1 mouse cellular context compared by ENCODE assay signal in the genomic region with DNA sequence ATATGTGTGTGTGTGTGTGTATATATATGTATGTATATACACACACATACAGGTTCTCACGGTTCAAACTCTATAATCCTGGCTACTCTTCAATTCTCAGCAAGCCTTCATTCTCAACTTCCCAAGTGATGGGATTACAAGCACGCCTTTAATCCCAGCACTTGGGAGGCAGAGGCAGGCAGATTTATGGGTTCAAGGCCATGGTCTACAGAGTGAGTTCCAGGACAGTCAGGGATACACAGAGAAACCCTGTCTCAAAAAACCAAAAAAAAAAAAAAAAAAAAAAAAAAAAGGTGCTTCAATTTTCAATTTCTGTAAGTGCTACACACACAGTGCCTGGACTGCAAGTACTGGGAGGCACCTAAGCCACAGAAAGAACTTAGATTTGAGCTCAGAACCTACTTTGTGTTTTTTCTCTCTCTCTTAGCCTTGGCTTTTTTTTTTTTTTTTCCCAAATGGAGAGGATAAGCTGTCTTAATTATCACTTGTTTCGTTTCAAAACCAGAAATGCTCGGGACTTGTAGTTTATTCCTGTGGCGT.
TF ChIP-seq lines count a peak whose summit lies in the region.

No protein-coding gene starts in this region.

TF ChIP-seq in myocyte, 11 proteins besides CTCF, POLR2A, EP300 and RAD21:
- no peak for TF ChIP-seq REST (IDR thresholded peaks at IDR 0.05; ENCODE audit: insufficient read depth, insufficient read length)
- no peak for TF ChIP-seq MAX (IDR thresholded peaks at IDR 0.05; ENCODE audit: low read depth)
- TF ChIP-seq TCF3 (IDR thresholded peaks at IDR 0.05; ENCODE audit: insufficient read length, low read depth) = no peak
- no peak for TF ChIP-seq TCF12 (IDR thresholded peaks at IDR 0.05; ENCODE audit: insufficient read depth, poor library complexity, severe bottlenecking)
- TF ChIP-seq E2F4 (IDR thresholded peaks at IDR 0.05; ENCODE audit: insufficient read depth) = no peak
- no peak for TF ChIP-seq SRF (IDR thresholded peaks at IDR 0.05; ENCODE audit: control insufficient read depth, insufficient read length, low read depth)
- TF ChIP-seq MYOD1 (IDR thresholded peaks at IDR 0.05; ENCODE audit: control insufficient read depth in 1 of 3, insufficient read length in 2 of 3, low read depth in 2 of 3) = no peak
- no peak for TF ChIP-seq MYOG (IDR thresholded peaks at IDR 0.05; ENCODE audit: control insufficient read depth in 1 of 3, insufficient read depth in 1 of 3, insufficient read length in 2 of 3, low read depth in 2 of 3)
